Mouse (Mus musculus): Measurements from ENCODE around the gene Foxk1. TPM values are rescaled to one million over a fixed set of nuclear protein-coding genes. Genes with fewer than 3 reads are reported as not detected.

The Foxk1 gene
- total RNA-seq, 2 experiments from 2014 or later = 10.5 to 12.1 TPM

GRCm38 (mm10) chr5:142387716-142388115 lies 13.6 kb upstream of the Foxk1 start:
- no peak for DNase-seq

GRCm38 (mm10) chr5:142391691-142392090 lies 9.6 kb upstream of the Foxk1 start:
- DNase-seq = no peak

- no peak for DNase-seq
Measured at GRCm38 (mm10) chr5:142394602-142395252, 6.6 kb upstream of the Foxk1 start.

GRCm38 (mm10) chr5:142395909-142396308 lies 5.4 kb upstream of the Foxk1 start:
- DNase-seq = no peak

GRCm38 (mm10) chr5:142400181-142400883 lies 965 bp upstream of the Foxk1 start:
- no peak for DNase-seq

- DNase-seq = peak; percentile 46
Measured at GRCm38 (mm10) chr5:142401641-142402625, 636 bp downstream of the Foxk1 start.

- DNase-seq = no peak
Measured at GRCm38 (mm10) chr5:142403694-142404093, 2.4 kb downstream of the Foxk1 start.

GRCm38 (mm10) chr5:142404307-142404706 lies 3.0 kb downstream of the Foxk1 start:
- no peak for DNase-seq

- DNase-seq = no peak
Measured at GRCm38 (mm10) chr5:142405426-142405825, 4.1 kb downstream of the Foxk1 start.

- DNase-seq = no peak
Measured at GRCm38 (mm10) chr5:142406401-142406800, 5.1 kb downstream of the Foxk1 start.

GRCm38 (mm10) chr5:142406937-142407336 lies 5.6 kb downstream of the Foxk1 start:
- DNase-seq = no peak

GRCm38 (mm10) chr5:142407381-142407780 lies 6.1 kb downstream of the Foxk1 start:
- no peak for DNase-seq

GRCm38 (mm10) chr5:142409169-142409568 lies 7.9 kb downstream of the Foxk1 start:
- DNase-seq = no peak

GRCm38 (mm10) chr5:142410348-142410747 lies 9.1 kb downstream of the Foxk1 start:
- no peak for DNase-seq

- DNase-seq = peak; percentile 57
Measured at GRCm38 (mm10) chr5:142412678-142413385, 11.5 kb downstream of the Foxk1 start.

- DNase-seq = no peak
Measured at GRCm38 (mm10) chr5:142413723-142414445, 12.6 kb downstream of the Foxk1 start.

- DNase-seq = no peak
Measured at GRCm38 (mm10) chr5:142415401-142415800, 14.1 kb downstream of the Foxk1 start.

GRCm38 (mm10) chr5:142416070-142416775 lies 14.9 kb downstream of the Foxk1 start:
- DNase-seq = peak; percentile 43

- DNase-seq = no peak
Measured at GRCm38 (mm10) chr5:142417104-142417503, 15.8 kb downstream of the Foxk1 start.

- no peak for DNase-seq
Measured at GRCm38 (mm10) chr5:142417876-142418275, 16.6 kb downstream of the Foxk1 start.

- no peak for DNase-seq
Measured at GRCm38 (mm10) chr5:142418419-142418818, 17.1 kb downstream of the Foxk1 start.

Data from gastrocnemius, postnatal 25 days (tissue).